Mouse (Mus musculus) ES-Bruce4 (cell line): ENCODE data around the gene Pde4d. TPM values are rescaled to one million over a fixed set of nuclear protein-coding genes. Genes with fewer than 3 reads are reported as not detected.

Experiments
- H3K27ac ChIP-seq: 2 replicates; pipeline ENCODE4 v1.5.1; 2012; ENCODE audit warnings: low read length, inconsistent platforms; ENCODE audit not compliant: insufficient read depth
- H3K27me3 ChIP-seq: 2 replicates; pipeline ENCODE4 v1.6.1; 2012; ENCODE audit warnings: mild to moderate bottlenecking, low read length, inconsistent platforms; ENCODE audit not compliant: control insufficient read depth, poor library complexity, insufficient read depth, severe bottlenecking
- H3K36me3 ChIP-seq: 2 replicates; pipeline ENCODE4 v1.6.1; 2012; ENCODE audit warnings: inconsistent platforms, mild to moderate bottlenecking, low read length, moderate library complexity; ENCODE audit not compliant: control insufficient read depth, poor library complexity, insufficient read depth, severe bottlenecking
- H3K4me1 ChIP-seq: one replicate; pipeline ENCODE4 v1.8.1; 2011; ENCODE audit warnings: low read length; ENCODE audit not compliant: control insufficient read depth, insufficient read depth
- H3K4me3 ChIP-seq: 2 replicates; pipeline ENCODE4 v1.5.1; 2011; ENCODE audit warnings: low read depth, mild to moderate bottlenecking, low read length
- H3K9ac ChIP-seq: 2 replicates; pipeline ENCODE4 v1.6.1; 2012; ENCODE audit warnings: low read depth, mild to moderate bottlenecking, inconsistent platforms; ENCODE audit not compliant: poor library complexity, severe bottlenecking
- H3K9me3 ChIP-seq: replicated peaks from 2 replicates; pipeline ENCODE4 v1.6.1; 2012; ENCODE audit warnings: mild to moderate bottlenecking, low read length, inconsistent platforms; ENCODE audit not compliant: control insufficient read depth, poor library complexity, insufficient read depth, severe bottlenecking
- CTCF ChIP-seq: IDR thresholded peaks from one replicate; pipeline ENCODE4 v1.8.1; 2011; ENCODE audit warnings: low read depth, low read length
- EP300 ChIP-seq: IDR thresholded peaks from 2 replicates; pipeline ENCODE4 v1.6.1; 2011; ENCODE audit warnings: low read depth, low read length; ENCODE audit not compliant: insufficient read depth
- POLR2A ChIP-seq: IDR thresholded peaks from one replicate; pipeline ENCODE4 v1.8.1; 2011; ENCODE audit warnings: low read length; ENCODE audit not compliant: insufficient read depth
- polyA plus RNA-seq: library from polyadenylated mRNA; stranded (reverse); fragments of >200 nt; gene quantifications from 2 replicates; pipeline ENCODE4 v1.2.4, GENCODE M21; 2011; ENCODE audit warnings: low read depth; ENCODE audit not compliant: missing spikeins, insufficient read depth, insufficient read length

The Pde4d gene
- polyA plus RNA-seq, 1 experiment = 5.0 TPM

DNA sequence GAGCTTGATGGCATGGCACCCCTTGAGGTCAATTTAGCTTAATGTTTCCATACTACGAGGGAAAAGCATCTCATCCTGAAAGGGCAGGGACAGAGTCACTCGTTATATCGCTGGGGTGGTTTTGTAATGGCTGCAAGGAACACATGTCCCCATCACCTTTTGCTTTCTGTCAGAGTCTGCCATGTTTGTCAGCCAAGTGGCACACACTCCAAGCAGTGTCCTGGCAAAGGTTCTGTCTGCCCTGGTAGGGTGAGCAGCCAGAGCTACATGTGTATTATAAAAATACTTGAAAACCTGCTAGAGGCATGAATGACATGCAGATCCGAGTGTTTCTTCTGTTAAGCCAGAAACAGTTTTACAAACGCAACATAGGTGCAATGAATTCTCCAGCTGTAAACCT, 1535.7 kb downstream of the Pde4d start:
- no peak overlapping the region for H3K4me3 ChIP-seq
- H3K36me3 ChIP-seq = no peaks in the 10 kb centered on the region
- H3K9ac ChIP-seq = no peak overlapping the region
- H3K27me3 ChIP-seq = no peaks in the 10 kb centered on the region
- no peaks in the 10 kb centered on the region for H3K9me3 ChIP-seq
- H3K4me1 ChIP-seq = no peaks in the 10 kb centered on the region
- H3K27ac ChIP-seq = no peak overlapping the region
- TF ChIP-seq POLR2A = no peak
- TF ChIP-seq CTCF = no peak
- no peak for TF ChIP-seq EP300

DNA sequence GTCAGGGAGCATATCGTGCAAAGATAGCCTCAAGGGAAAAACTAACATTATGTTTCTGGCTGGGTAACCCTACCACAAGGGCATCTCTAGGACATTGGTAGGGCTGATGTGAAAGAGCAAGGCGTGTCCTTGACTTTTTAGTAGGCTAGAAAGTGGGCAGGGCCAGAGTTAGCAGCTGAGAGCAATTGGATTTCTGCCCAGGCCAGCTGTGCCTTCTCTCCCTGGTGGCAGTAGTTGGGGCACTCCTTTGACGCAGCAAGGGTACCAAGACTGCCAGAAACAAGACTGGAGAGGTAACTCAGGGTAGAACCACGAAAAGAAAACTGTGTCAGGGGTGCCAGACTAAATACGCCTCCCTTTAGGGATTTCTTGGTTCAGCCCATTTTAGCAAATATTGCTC, 1536.1 kb downstream of the Pde4d start:
- H3K4me1 ChIP-seq = no peaks in the 10 kb centered on the region
- no peak overlapping the region for H3K9ac ChIP-seq
- no peak overlapping the region for H3K27ac ChIP-seq
- no peak overlapping the region for H3K4me3 ChIP-seq
- TF ChIP-seq EP300 (no peak), CTCF (no peak), POLR2A (no peak)
- no peaks in the 10 kb centered on the region for H3K9me3 ChIP-seq
- H3K36me3 ChIP-seq = no peaks in the 10 kb centered on the region
- no peaks in the 10 kb centered on the region for H3K27me3 ChIP-seq

DNA sequence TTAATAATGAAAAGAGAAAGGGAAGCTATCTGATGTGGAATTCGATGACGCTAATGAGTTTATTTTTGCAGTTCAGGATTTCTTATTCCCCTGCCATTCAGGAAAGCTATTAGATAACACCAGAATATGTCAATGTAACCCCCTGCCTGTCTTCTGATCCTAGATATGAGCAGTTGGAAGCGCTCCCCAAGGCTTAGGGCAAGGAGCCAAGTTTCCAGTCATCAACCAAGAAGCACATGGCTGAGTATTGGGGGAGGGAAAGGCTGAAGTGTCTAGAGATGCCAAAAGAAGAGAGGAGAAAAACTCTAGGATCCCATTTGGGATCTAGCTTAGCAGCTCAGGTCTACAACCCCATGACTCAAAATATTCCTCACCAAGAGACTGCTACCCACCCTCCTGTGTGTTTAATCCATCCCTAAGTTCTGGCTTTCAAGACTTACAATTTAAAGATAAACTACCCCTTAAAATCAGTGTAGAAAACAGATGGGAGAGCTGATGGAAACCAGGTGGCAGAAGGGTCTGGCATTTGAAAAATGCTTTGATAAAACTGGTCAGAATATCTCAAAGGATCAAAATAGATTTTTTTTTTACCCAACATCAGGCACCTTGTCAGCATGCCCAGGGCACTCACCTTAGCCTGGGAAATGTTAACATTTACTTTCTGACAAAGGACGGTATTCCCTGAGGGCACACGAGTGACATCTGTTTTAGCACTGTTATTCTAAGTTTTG, 1543.2 kb downstream of the Pde4d start:
- no peak overlapping the region for H3K27ac ChIP-seq
- H3K4me3 ChIP-seq = no peak overlapping the region
- H3K4me1 ChIP-seq = no peaks in the 10 kb centered on the region
- no peaks in the 10 kb centered on the region for H3K36me3 ChIP-seq
- no peaks in the 10 kb centered on the region for H3K9me3 ChIP-seq
- H3K9ac ChIP-seq = no peak overlapping the region
- TF ChIP-seq CTCF (no peak), POLR2A (no peak), EP300 (no peak)
- H3K27me3 ChIP-seq = no peaks in the 10 kb centered on the region; the same call in 1 of the 2 replicates

DNA sequence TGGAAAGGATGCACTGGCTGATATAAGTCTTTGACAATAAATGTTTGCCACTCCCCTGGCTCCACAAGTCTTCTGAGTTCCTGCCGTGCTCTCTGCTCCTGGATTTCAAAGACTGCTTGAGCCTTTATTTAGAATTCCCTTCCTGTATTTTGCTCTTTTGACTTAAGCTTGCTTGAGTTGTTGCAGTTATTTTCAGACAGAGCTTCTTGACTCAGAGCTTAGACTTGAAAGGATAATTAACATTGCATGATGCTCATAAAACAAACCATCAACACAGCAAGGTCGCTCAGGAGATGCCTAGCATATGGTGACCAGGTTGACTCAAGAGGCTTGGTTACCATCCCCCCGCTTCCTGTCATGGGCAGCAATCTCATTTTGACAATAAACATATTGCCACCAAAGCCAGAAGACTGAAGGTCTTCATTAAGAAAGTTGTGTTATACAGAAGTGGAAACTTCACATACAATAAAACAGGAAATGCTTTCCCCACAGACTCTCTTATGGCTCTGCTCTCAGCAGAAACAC, 1544.6 kb downstream of the Pde4d start:
- TF ChIP-seq EP300 (no peak), CTCF (no peak), POLR2A (no peak)
- no peak overlapping the region for H3K4me3 ChIP-seq
- H3K27ac ChIP-seq = no peak overlapping the region

DNA sequence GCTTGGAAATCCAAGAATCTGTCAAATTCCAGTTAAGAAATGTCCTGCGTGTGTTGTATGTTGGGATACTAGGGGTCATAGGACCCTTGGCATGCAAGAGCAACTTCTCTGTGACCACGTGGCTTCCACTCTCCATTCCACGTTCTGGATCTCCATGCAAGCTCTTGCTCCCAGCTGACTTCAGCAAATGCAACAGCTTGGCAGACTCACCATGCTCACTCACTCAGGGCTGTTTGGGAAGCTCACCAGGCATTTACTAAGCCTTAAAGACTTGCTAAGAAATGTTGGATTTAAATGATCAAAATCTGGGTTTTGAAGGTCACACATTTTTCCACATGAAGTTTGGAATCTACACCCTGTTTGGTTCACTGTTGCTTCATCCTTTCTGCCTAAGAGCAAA, 1552.3 kb downstream of the Pde4d start:
- Histone ChIP-seq H3K27me3 (no peaks in the 10 kb centered on the region), H3K9me3 (no peaks in the 10 kb centered on the region), H3K36me3 (no peaks in the 10 kb centered on the region), H3K4me1 (no peaks in the 10 kb centered on the region), H3K4me3 (no peak overlapping the region), H3K9ac (no peak overlapping the region), H3K27ac (no peak overlapping the region)
- TF ChIP-seq CTCF (no peak), EP300 (no peak), POLR2A (no peak)

More for the DNA sequence above, 1544.6 kb downstream of the Pde4d start:
- Histone ChIP-seq H3K9ac (no peak overlapping the region), H3K36me3 (no peaks in the 10 kb centered on the region), H3K27me3 (no peaks in the 10 kb centered on the region; the same call in 1 of the 2 replicates), H3K9me3 (no peaks in the 10 kb centered on the region), H3K4me1 (no peaks in the 10 kb centered on the region)

Other genes starting within 250 kb of the Pde4d start
- 11.8 and 13.8 TPM in 2 replicates for gene Elovl7, start 235.5 kb upstream of the Pde4d start, polyA plus RNA-seq
- 15.2 and 16.2 TPM in 2 replicates for gene Depdc1b, start 133.6 kb upstream of the Pde4d start, polyA plus RNA-seq